Mouse (Mus musculus) CD4-positive naive resting alpha-beta T cell, adult 57 days (primary cell): ENCODE measurements around the gene Psma1. TPM values are rescaled to one million over a fixed set of nuclear protein-coding genes. Genes with fewer than 3 reads are reported as not detected.

Experiments
- total RNA-seq: library from RNA; stranded (reverse); gene quantifications from one replicate; pipeline ENCODE4 v1.2.4, GENCODE M21; 2023

Psma1 gene
- total RNA-seq: 81.6 TPM

DNA sequence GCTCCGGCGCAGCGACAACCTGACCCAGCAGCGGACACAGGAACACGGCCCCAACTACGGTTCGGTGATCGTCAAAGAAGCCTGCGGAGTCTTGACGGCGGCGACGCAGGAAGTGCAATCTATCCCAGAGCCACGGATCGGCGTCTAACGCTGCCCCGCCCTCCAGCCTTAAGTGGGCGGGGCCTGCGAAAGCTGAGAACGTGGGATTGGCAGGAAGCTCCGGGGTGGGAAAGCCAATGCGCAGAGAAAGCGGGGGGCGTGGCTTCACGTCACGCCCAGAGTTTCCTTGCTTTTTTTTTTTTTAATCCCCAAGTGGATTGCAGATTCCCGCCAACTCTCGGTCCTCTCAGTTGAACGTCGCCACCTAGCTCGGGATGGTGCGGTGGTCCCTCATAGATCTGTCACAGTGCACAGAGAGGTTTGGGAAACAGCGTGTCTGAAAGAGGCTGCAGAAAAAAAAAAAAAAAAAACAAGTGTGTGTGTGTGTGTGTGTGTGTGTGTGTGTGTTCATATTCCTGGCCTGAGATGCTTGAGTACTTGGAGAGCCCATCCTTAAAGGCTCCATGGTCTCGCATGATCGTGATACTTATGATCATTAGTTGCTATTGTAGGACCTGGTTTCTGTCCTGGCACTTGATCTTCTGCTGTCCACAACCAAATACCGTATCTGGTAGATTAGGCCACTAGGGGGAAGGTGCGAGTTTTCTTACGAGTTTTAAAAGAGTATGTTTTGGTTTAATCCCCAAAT, at the start of gene Psma1:
Gene Psma1, minus strand, starts transcription at position 114 of the 748 bp plus-strand sequence.

GRCm38 (mm10) chr7:114253885-114254833, 21.8 kb downstream of the Psma1 start, which contains the start of gene Copb1:
Gene Copb1, minus strand, starts transcription at chr7:114254711.

Other genes with a start within 250 kb of the Psma1 start
- gene Rras2, start 158.3 kb downstream of the Psma1 start, total RNA-seq: 95.5 TPM
- gene Copb1, start 21.4 kb downstream of the Psma1 start, total RNA-seq: 80.8 TPM
- 147 TPM for gene Pde3b, start 139.2 kb upstream of the Psma1 start, total RNA-seq